Mouse (Mus musculus) forebrain, embryonic 15.5 days (tissue): Measurements from ENCODE around the gene Fbxo4. TPM values are rescaled to one million over a fixed set of nuclear protein-coding genes. Genes with fewer than 3 reads are reported as not detected.

Source experiments
- ATAC-seq: fragments of 200-750 bp; cut with Nextera tagmentation; replicated peaks from 2 replicates; pipeline ENCODE4 v1.8.0; 2017; ENCODE audit warnings: mild to moderate bottlenecking, moderate TSS enrichment, moderate library complexity
- H3K27ac ChIP-seq: fragments of 300-500 bp; sonication (generic); replicated peaks from 2 replicates; pipeline ENCODE4 v1.5.1; 2015; ENCODE audit warnings: mild to moderate bottlenecking, inconsistent platforms
- H3K27me3 ChIP-seq: fragments of 300-500 bp; sonication (generic); 2 replicates; pipeline ENCODE4 v1.6.1; 2015; ENCODE audit warnings: inconsistent platforms
- H3K36me3 ChIP-seq: fragments of 300-500 bp; sonication (generic); 2 replicates; pipeline ENCODE4 v1.6.1; 2015; ENCODE audit warnings: mild to moderate bottlenecking, inconsistent platforms
- H3K4me1 ChIP-seq: fragments of 300-500 bp; sonication (generic); 2 replicates; pipeline ENCODE4 v1.6.1; 2015; ENCODE audit warnings: inconsistent platforms
- H3K4me2 ChIP-seq: fragments of 300-500 bp; sonication (generic); replicated peaks from 2 replicates; pipeline ENCODE4 v1.6.1; 2015; ENCODE audit warnings: mild to moderate bottlenecking, inconsistent platforms
- H3K4me3 ChIP-seq: fragments of 300-500 bp; sonication (generic); 2 replicates; pipeline ENCODE4 v1.5.1; 2015; ENCODE audit warnings: mild to moderate bottlenecking, inconsistent platforms
- H3K9ac ChIP-seq: fragments of 300-500 bp; sonication (generic); replicated peaks from 2 replicates; pipeline ENCODE4 v1.6.1; 2015; ENCODE audit warnings: mild to moderate bottlenecking, inconsistent platforms
- H3K9me3 ChIP-seq: fragments of 300-500 bp; sonication (generic); 2 replicates; pipeline ENCODE4 v1.6.1; 2016; ENCODE audit warnings: inconsistent platforms
- WGBS: fragments of 180-500 bp; shearing (Covaris S2); methylation state at CpG from one replicate; pipeline ENCODE4 v1.1.7; 2015; ENCODE audit warnings: mixed read lengths; 5-methylcytosine and 5-hydroxymethylcytosine counted together
- polyA plus RNA-seq: library from polyadenylated mRNA; unstranded; fragments of >200 nt; fragmentation: Nextera tagmentation; extraction: Ambion mirVana; gene quantifications from 2 replicates; pipeline ENCODE4 v1.2.1, GENCODE M21; 2015

Fbxo4 gene
- polyA plus RNA-seq, 1 experiment from 2014 or later = 7.5 TPM

DNA sequence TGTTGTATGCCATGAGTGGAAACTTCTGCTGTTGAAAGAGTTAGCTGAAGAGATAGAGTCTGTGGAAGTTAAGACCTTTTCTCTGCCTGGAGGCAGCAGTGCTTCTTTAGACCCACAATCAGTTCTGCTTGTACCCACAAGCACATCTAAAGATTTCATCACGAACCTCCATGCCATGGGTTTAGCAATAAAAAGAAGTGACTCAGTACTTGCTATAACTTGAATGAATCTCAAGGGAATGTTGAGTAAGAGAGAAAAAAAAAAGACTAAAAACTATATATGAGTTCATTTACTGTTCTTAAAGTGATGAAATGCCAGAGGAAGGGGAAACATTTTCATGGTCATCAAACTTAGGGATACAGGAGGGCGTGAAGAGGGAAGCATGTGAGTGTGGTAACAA lies 21.2 kb upstream of the Fbxo4 start:
- no peaks in the 10 kb centered on the region for H3K4me1 ChIP-seq
- H3K4me3 ChIP-seq = no peak overlapping the region
- H3K4me2 ChIP-seq = no peak overlapping the region
- H3K9ac ChIP-seq = no peak overlapping the region
- no peaks in the 10 kb centered on the region for H3K36me3 ChIP-seq
- H3K27me3 ChIP-seq = no peaks in the 10 kb centered on the region
- ATAC-seq = no peak
- 92% methylated on average over 2 of the region's 2 CpGs for whole genome bisulfite sequencing
- no peak overlapping the region for H3K27ac ChIP-seq
- peaks cover 5% of the 10 kb centered on the region; the same call in 1 of the 2 replicates for H3K9me3 ChIP-seq

- no peak overlapping the region for H3K9ac ChIP-seq
- WGBS = 76% methylated on average over 2 of the region's 2 CpGs
Observed at GRCm38 (mm10) chr15:3999144-3999543, 19.8 kb upstream of the Fbxo4 start.

GRCm38 (mm10) chr15:3996267-3997010 lies 17.1 kb upstream of the Fbxo4 start:
- Histone ChIP-seq H3K9ac (peak overlapping the region; percentile 56), H3K4me1 (peaks cover 13% of the 10 kb centered on the region), H3K4me3 (peak overlapping the region; percentile 54), H3K27ac (peak overlapping the region; percentile 78), H3K27me3 (no peaks in the 10 kb centered on the region), H3K9me3 (no peaks in the 10 kb centered on the region), H3K4me2 (peak overlapping the region; percentile 60), H3K36me3 (peaks cover 6% of the 10 kb centered on the region)
- WGBS = 21% methylated on average over 14 of the region's 14 CpGs
- no peak for ATAC-seq

More at GRCm38 (mm10) chr15:3999144-3999543, 19.8 kb upstream of the Fbxo4 start:
- Histone ChIP-seq H3K9me3 (no peaks in the 10 kb centered on the region), H3K27ac (no peak overlapping the region), H3K36me3 (no peaks in the 10 kb centered on the region), H3K4me1 (peaks cover 6% of the 10 kb centered on the region), H3K4me2 (no peak overlapping the region), H3K27me3 (no peaks in the 10 kb centered on the region), H3K4me3 (no peak overlapping the region)
- ATAC-seq = no peak

- peak within 1 kb of the TSS; percentile 54 for H3K4me3 ChIP-seq
- peaks cover 9% of the 10 kb centered on the region for H3K36me3 ChIP-seq
- no peaks in the 10 kb centered on the region for H3K27me3 ChIP-seq
- H3K4me1 ChIP-seq = peaks cover 13% of the 10 kb centered on the region
- H3K9ac ChIP-seq = peak within 1 kb of the TSS; percentile 56
- H3K4me2 ChIP-seq = peak within 1 kb of the TSS; percentile 60
- no peaks in the 10 kb centered on the region for H3K9me3 ChIP-seq
- WGBS = under 1% methylated on average over 61 of the region's 61 CpGs
- peak; percentile 100 for ATAC-seq
- peak within 1 kb of the TSS; percentile 78 for H3K27ac ChIP-seq
Observed at GRCm38 (mm10) chr15:3995448-3996266, 16.3 kb upstream of the Fbxo4 start, which contains the start of gene AW549877. TSS of gene AW549877 (minus strand) at chr15:3995744.

- Histone ChIP-seq H3K4me3 (peak overlapping the region; percentile 54), H3K9ac (peak overlapping the region; percentile 56)
Observed at GRCm38 (mm10) chr15:3994852-3995447, 15.6 kb upstream of the Fbxo4 start.

GRCm38 (mm10) chr15:3987981-3988380 lies 8.6 kb upstream of the Fbxo4 start:
- Histone ChIP-seq H3K4me2 (no peak overlapping the region), H3K9me3 (no peaks in the 10 kb centered on the region), H3K27me3 (no peaks in the 10 kb centered on the region), H3K9ac (no peak overlapping the region), H3K4me3 (no peak overlapping the region), H3K27ac (no peak overlapping the region), H3K36me3 (peaks cover 55% of the 10 kb centered on the region), H3K4me1 (no peaks in the 10 kb centered on the region)
- ATAC-seq = 0 out of 2 replicates have a peak, but pooled peaks have one; percentile 16
- WGBS = 58% methylated on average over 2 of the region's 2 CpGs

More at GRCm38 (mm10) chr15:3994852-3995447, 15.6 kb upstream of the Fbxo4 start:
- Histone ChIP-seq H3K4me1 (peaks cover 13% of the 10 kb centered on the region), H3K36me3 (peaks cover 16% of the 10 kb centered on the region), H3K4me2 (peak overlapping the region; percentile 60), H3K27ac (peak overlapping the region; percentile 78), H3K27me3 (no peaks in the 10 kb centered on the region), H3K9me3 (no peaks in the 10 kb centered on the region)
- WGBS = 25% methylated on average over 14 of the region's 14 CpGs
- no peak for ATAC-seq

DNA sequence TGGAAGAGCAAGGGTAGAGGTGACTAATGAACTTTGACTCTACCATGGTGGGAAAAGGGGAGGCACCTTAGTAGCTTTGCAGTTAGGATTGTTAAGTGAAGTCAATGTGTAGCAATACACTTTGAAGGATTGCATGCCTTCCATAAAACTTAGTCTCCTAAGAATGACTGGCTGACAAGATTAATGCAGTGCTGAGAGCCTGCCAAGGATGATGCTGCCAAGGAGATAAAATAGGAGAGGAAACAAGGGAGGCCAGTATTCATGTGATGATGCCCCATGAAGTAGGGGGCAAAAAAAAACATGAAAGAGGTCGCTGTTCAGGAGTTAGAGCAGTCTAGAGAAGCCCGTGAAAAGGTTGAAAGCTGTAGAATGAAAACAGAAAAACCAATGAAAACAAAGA lies 5.5 kb upstream of the Fbxo4 start:
- Histone ChIP-seq H3K4me2 (no peak overlapping the region), H3K36me3 (peaks cover 38% of the 10 kb centered on the region)

DNA sequence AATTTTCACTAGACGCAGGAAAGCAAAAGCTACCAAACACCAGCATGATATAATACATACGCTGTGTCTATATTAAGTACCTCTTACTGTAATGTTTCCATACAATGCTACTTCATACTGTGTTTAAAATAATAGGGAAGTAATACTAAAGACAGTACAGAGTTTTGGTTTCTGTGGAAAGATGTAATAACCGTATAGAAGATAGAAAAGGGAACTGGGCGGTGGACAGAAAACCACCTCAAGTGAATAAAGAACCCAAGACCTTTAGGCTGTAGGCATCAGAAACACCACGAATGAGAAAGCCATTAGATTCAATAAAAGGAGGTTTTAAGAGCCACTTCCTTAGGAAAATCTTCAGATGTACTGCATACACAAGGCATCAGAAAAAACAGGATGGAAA lies 3.4 kb upstream of the Fbxo4 start:
- Histone ChIP-seq H3K27me3 (no peaks in the 10 kb centered on the region), H3K9me3 (no peaks in the 10 kb centered on the region)
- ATAC-seq = no peak

More for the DNA sequence above, 5.5 kb upstream of the Fbxo4 start:
- Histone ChIP-seq H3K27ac (no peak overlapping the region), H3K4me3 (no peak overlapping the region), H3K27me3 (no peaks in the 10 kb centered on the region), H3K9ac (no peak overlapping the region), H3K4me1 (no peaks in the 10 kb centered on the region), H3K9me3 (no peaks in the 10 kb centered on the region)
- WGBS = 88% methylated on average over 2 of the region's 2 CpGs
- no peak for ATAC-seq

GRCm38 (mm10) chr15:3979871-3980270 lies 498 bp upstream of the Fbxo4 start:
- 86% methylated on average over 3 of the region's 3 CpGs for WGBS
- peak overlapping the region; percentile 92 for H3K27ac ChIP-seq
- peaks cover 9% of the 10 kb centered on the region for H3K36me3 ChIP-seq
- H3K4me1 ChIP-seq = 0 out of 2 replicates have a peak, but pooled peaks cover 5% of the 10 kb centered on the region
- no peaks in the 10 kb centered on the region for H3K27me3 ChIP-seq
- H3K9me3 ChIP-seq = no peaks in the 10 kb centered on the region
- 0 out of 2 replicates have a peak, but pooled peaks have one; percentile 3 for ATAC-seq
- peak overlapping the region; percentile 62 for H3K4me3 ChIP-seq
- peak overlapping the region; percentile 77 for H3K9ac ChIP-seq
- peak overlapping the region; percentile 57 for H3K4me2 ChIP-seq

More for the DNA sequence above, 3.4 kb upstream of the Fbxo4 start:
- no peak overlapping the region for H3K27ac ChIP-seq
- H3K4me1 ChIP-seq = 0 out of 2 replicates have a peak, but pooled peaks cover 5% of the 10 kb centered on the region
- no peak overlapping the region for H3K4me2 ChIP-seq
- no peak overlapping the region for H3K9ac ChIP-seq
- no peak overlapping the region for H3K4me3 ChIP-seq
- 94% methylated on average over 5 of the region's 5 CpGs for WGBS
- peaks cover 25% of the 10 kb centered on the region for H3K36me3 ChIP-seq

- ATAC-seq = no peak
- H3K27ac ChIP-seq = no peak overlapping the region
- H3K9me3 ChIP-seq = no peaks in the 10 kb centered on the region
- H3K36me3 ChIP-seq = no peaks in the 10 kb centered on the region; the same call in 1 of the 2 replicates
- no peaks in the 10 kb centered on the region for H3K27me3 ChIP-seq
- no peak overlapping the region for H3K9ac ChIP-seq
- no peak overlapping the region for H3K4me2 ChIP-seq
- H3K4me3 ChIP-seq = no peak overlapping the region
- WGBS = 91% methylated on average over 2 of the region's 2 CpGs
- 0 out of 2 replicates have a peak, but pooled peaks cover 5% of the 10 kb centered on the region for H3K4me1 ChIP-seq
Observed at GRCm38 (mm10) chr15:3978279-3978678, 1.1 kb downstream of the Fbxo4 start.

DNA sequence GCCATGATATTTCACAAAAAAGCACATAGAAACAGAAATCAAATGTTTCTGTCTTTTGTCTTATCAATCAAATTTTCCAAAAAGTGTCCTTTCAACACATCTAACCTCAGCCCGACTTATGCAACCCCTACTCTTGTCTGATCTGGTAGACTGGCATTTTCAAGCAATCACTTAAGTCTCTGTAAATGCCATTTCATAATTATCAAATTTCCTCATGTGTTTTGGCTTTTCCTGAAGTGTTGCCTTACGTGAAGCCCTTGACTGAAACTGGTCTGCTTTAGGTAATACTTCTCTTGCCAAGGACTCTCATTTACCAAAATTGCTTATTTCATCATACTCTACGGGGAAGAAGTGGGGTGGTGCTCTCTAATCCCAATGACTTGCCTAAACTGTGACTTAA lies 6.1 kb downstream of the Fbxo4 start:
- Histone ChIP-seq H3K27ac (no peak overlapping the region), H3K4me1 (no peaks in the 10 kb centered on the region), H3K9ac (no peak overlapping the region), H3K9me3 (no peaks in the 10 kb centered on the region), H3K27me3 (no peaks in the 10 kb centered on the region), H3K4me3 (no peak overlapping the region), H3K4me2 (no peak overlapping the region), H3K36me3 (0 out of 2 replicates have a peak, but pooled peaks cover 3% of the 10 kb centered on the region)
- 90% methylated on average over 3 of the region's 3 CpGs for WGBS
- no peak for ATAC-seq
